Mouse (Mus musculus) ES-Bruce4 (cell line): ENCODE data around the gene Cyp4x1. TPM values are rescaled to one million over a fixed set of nuclear protein-coding genes. Genes with fewer than 3 reads are reported as not detected.

Experiments
- H3K27ac ChIP-seq: 2 replicates; pipeline ENCODE4 v1.5.1; 2012; ENCODE audit warnings: low read length, inconsistent platforms; ENCODE audit not compliant: insufficient read depth
- H3K27me3 ChIP-seq: 2 replicates; pipeline ENCODE4 v1.6.1; 2012; ENCODE audit warnings: mild to moderate bottlenecking, low read length, inconsistent platforms; ENCODE audit not compliant: control insufficient read depth, poor library complexity, insufficient read depth, severe bottlenecking
- H3K36me3 ChIP-seq: 2 replicates; pipeline ENCODE4 v1.6.1; 2012; ENCODE audit warnings: inconsistent platforms, mild to moderate bottlenecking, low read length, moderate library complexity; ENCODE audit not compliant: control insufficient read depth, poor library complexity, insufficient read depth, severe bottlenecking
- H3K4me1 ChIP-seq: one replicate; pipeline ENCODE4 v1.8.1; 2011; ENCODE audit warnings: low read length; ENCODE audit not compliant: control insufficient read depth, insufficient read depth
- H3K4me3 ChIP-seq: 2 replicates; pipeline ENCODE4 v1.5.1; 2011; ENCODE audit warnings: low read depth, mild to moderate bottlenecking, low read length
- H3K9ac ChIP-seq: 2 replicates; pipeline ENCODE4 v1.6.1; 2012; ENCODE audit warnings: low read depth, mild to moderate bottlenecking, inconsistent platforms; ENCODE audit not compliant: poor library complexity, severe bottlenecking
- H3K9me3 ChIP-seq: replicated peaks from 2 replicates; pipeline ENCODE4 v1.6.1; 2012; ENCODE audit warnings: mild to moderate bottlenecking, low read length, inconsistent platforms; ENCODE audit not compliant: control insufficient read depth, poor library complexity, insufficient read depth, severe bottlenecking
- CTCF ChIP-seq: IDR thresholded peaks from one replicate; pipeline ENCODE4 v1.8.1; 2011; ENCODE audit warnings: low read depth, low read length
- EP300 ChIP-seq: IDR thresholded peaks from 2 replicates; pipeline ENCODE4 v1.6.1; 2011; ENCODE audit warnings: low read depth, low read length; ENCODE audit not compliant: insufficient read depth
- POLR2A ChIP-seq: IDR thresholded peaks from one replicate; pipeline ENCODE4 v1.8.1; 2011; ENCODE audit warnings: low read length; ENCODE audit not compliant: insufficient read depth
- polyA plus RNA-seq: library from polyadenylated mRNA; stranded (reverse); fragments of >200 nt; gene quantifications from 2 replicates; pipeline ENCODE4 v1.2.4, GENCODE M21; 2011; ENCODE audit warnings: low read depth; ENCODE audit not compliant: missing spikeins, insufficient read depth, insufficient read length

Cyp4x1 gene
- polyA plus RNA-seq, 1 experiment = 0.52 TPM

DNA sequence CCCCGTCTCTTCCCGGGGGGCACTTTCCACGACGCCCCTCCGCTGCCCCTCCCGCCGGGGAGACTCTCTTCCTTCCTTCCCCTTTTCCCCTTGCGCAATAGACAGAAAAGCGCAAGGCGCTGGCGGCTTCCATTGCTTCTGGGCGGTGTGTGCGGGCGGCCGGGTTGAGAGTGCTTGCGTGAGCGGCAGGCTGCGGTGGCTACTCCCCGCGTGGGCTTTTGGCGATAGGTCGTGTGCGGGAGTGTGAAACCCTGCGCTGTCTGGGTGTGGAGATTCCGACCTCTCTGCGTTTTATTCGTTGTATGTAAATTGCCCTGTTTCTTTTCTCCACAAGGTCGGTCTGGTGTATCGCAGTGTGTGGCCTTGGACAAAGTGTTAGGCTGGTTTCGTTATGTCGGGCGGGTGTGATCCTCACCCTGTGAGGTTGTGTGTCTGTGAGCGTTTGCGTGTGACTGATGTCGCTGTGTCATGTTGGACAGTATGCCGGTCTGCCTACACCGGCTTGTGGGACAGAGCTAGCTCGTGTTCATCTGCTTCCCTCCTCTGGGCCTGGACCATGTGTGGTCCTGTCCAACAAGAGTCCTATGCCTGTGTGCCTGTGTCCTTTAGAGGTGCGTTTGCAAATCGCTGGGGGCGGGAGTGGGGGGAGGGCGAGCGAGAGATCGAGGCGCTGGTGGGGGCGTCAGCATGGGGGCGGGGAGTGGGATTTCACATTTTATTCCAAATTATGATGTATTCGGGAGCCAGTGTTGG is 77.0 kb downstream of the Cyp4x1 start:
- H3K4me1 ChIP-seq = no peaks in the 10 kb centered on the region
- TF ChIP-seq CTCF (no peak), EP300 (no peak), POLR2A (no peak)
- peak overlapping the region; percentile 62 for H3K9ac ChIP-seq
- H3K4me3 ChIP-seq = peak overlapping the region; percentile 55
- H3K27ac ChIP-seq = no peak overlapping the region
- H3K9me3 ChIP-seq = 0 out of 2 replicates have a peak, but pooled peaks cover 2% of the 10 kb centered on the region
- no peaks in the 10 kb centered on the region for H3K36me3 ChIP-seq
- H3K27me3 ChIP-seq = peaks cover 37% of the 10 kb centered on the region

DNA sequence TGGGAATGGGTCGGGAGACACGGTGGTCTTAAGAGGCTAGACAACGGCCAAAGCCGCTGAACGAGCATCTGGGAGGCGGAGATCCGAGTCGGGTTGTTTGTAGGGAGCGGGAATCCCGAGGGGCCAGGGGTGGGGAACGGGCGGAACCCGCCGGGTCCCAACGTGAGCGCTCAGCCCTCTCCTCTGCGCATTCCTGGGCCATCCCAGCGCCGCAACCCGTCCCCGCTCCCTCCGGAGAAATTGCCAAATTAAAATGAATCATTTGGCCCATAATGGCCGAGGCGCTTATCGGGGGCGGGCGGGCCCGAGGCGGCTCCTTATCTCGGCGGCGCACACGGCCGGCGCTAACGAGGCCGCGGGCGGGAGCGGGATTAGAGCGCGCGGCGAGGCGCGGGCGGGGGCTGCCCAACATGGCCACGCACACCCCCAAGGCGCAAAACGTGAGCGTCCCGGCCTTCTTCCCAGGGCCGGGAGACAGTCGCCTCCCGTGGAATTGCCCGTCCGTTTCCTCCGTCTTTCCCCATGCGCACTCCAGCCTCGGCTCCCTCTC is 77.6 kb downstream of the Cyp4x1 start, which contains the start of gene Tal1:
Gene Tal1 (plus strand): TSS at position 56 of the 550 bp plus-strand sequence.
- Histone ChIP-seq H3K4me1 (no peaks in the 10 kb centered on the region), H3K4me3 (peak within 1 kb of the TSS; percentile 55), H3K36me3 (no peaks in the 10 kb centered on the region), H3K27ac (no peak within 1 kb of the TSS), H3K27me3 (peaks cover 38% of the 10 kb centered on the region), H3K9me3 (0 out of 2 replicates have a peak, but pooled peaks cover 3% of the 10 kb centered on the region), H3K9ac (peak within 1 kb of the TSS; percentile 62)
- no peak for TF ChIP-seq POLR2A

Other genes with a start within 250 kb of the Cyp4x1 start
- not detected in 2 replicates for gene Foxd2, start 225.4 kb downstream of the Cyp4x1 start, polyA plus RNA-seq
- not detected in 2 replicates for gene Foxe3, start 208.3 kb downstream of the Cyp4x1 start, polyA plus RNA-seq
- gene Cmpk1, start 147.0 kb downstream of the Cyp4x1 start, polyA plus RNA-seq = 53.8 and 65.7 TPM in 2 replicates
- gene Stil, start 134.1 kb downstream of the Cyp4x1 start, polyA plus RNA-seq = 23.5 and 25.3 TPM in 2 replicates
- 0.37 and 0.61 TPM in 2 replicates for gene Tal1, start 77.9 kb downstream of the Cyp4x1 start, polyA plus RNA-seq
- 3.4 and 4.7 TPM in 2 replicates for gene Pdzk1ip1, start 45.6 kb downstream of the Cyp4x1 start, polyA plus RNA-seq
- gene Cyp4a29, start 107.8 kb upstream of the Cyp4x1 start, polyA plus RNA-seq = not detected in 2 replicates
- not detected in 2 replicates for gene Cyp4a12a, start 164.8 kb upstream of the Cyp4x1 start, polyA plus RNA-seq